Mouse (Mus musculus): ENCODE results near the gene Hist1h4b. TPM values are rescaled to one million over a fixed set of nuclear protein-coding genes. Genes with fewer than 3 reads are reported as not detected.
A peak's percentile ranks its signal among the peaks of the same experiment; 100 is the strongest.

Gene Hist1h4b
- total RNA-seq, 2 experiments from 2014 or later: 2.1 to 3.7 TPM

DNA sequence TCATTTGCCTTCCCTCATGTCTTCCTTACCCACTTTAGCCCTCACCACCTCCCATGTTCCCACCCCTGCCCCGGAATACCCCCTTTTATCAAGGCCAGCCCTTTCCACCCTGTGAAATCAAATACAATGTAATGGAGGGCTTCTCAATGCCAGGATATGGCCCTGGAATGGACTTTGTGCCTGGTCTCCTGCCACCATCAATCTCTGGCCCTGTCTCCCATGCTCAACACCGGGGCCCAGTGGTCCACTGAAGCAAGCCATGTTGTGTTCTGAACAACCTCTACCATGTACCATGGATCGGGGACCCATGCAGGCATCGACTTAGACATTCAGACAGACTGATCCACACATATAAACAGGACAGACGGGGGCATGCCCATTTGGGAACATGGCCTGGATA is 27.1 kb upstream of the Hist1h4b start:
- DNase-seq: no peak
- Histone ChIP-seq H3K4me3 (no peak overlapping the region), H3K27ac (0 out of 2 replicates have a peak overlapping the region, but pooled peaks have one; percentile 8)
- intact Hi-C loops (cut with DNase I): loop anchor here (10.0 kb wide), 2 partner anchors 45 to 165 kb away; partner anchors contain the start of genes Hist1h2ac, Hist1h2bc and Hist1h3e
- TF ChIP-seq CTCF (IDR thresholded peaks at IDR 0.05): no peak

DNA sequence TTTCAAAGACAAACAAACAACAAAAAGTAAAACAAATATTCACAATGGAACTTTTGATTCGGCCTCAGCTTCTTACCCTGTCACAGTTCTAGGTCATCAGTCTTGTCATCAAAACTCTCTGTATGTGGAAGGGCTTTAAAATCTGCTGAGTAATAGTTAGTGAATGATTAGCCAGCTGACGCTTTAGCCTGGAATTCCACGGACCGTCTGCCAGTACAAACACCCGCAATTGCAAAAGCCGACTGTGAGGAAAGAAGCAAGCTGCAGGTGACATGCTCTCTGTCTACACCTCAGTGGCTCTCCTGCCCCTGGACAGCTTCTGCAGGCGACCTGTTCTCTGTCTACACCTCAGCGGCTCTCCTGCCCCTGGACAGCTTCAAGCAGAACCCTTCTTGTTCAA is 26.3 kb upstream of the Hist1h4b start:
- H3K27ac ChIP-seq: peak overlapping the region; percentile 29; the same call in 1 of the 2 replicates
- intact Hi-C loops (cut with DNase I): loop anchor here (10.0 kb wide), 2 partner anchors 46 to 166 kb away; partner anchors contain the start of genes Hist1h2ac, Hist1h2bc and Hist1h3e
- TF ChIP-seq CTCF (IDR thresholded peaks at IDR 0.05): no peak
- no peak overlapping the region for H3K4me3 ChIP-seq
- peak; percentile 34 for DNase-seq

DNA sequence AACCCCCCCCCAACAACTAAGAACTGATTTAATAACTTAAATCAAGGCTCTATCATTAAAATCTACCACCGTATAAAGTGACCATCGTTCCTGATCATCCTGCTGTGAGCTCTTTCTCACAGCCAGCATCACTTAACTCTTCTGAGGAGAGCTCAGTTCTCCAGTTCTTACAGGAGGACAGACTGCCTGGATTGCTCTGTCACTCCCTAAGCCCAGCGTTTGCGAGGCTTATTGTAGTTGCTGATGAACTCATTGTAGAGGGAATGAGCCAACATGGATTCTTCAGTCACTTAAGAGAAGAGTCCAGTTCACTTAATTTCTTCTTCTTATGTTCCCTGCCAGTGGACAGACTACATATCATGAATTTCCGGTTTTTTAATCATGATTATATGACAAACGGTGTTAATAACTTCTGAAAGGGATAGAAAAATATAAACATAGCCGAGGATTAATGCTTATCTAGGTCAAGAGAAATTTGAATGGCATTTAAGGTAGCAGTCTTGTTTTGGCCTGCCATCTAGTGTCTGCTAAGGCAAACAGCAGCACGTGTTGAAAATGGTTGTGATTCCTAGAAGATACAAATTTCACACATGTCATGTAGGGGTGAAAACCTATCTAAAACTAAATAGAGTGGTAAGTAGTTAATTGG is 24.5 kb upstream of the Hist1h4b start:
- Histone ChIP-seq H3K27ac (0 out of 2 replicates have a peak overlapping the region, but pooled peaks have one; percentile 4), H3K4me3 (no peak overlapping the region)
- intact Hi-C loops (cut with DNase I): loop anchor here (1.0 to 10.0 kb wide), 3 partner anchors 31 to 167 kb away; partner anchors contain the start of genes Hist1h2ac, Hist1h2bc and Hist1h3e
- DNase-seq: no peak
- peak; percentile 91 for TF ChIP-seq CTCF (IDR thresholded peaks at IDR 0.05)

DNA sequence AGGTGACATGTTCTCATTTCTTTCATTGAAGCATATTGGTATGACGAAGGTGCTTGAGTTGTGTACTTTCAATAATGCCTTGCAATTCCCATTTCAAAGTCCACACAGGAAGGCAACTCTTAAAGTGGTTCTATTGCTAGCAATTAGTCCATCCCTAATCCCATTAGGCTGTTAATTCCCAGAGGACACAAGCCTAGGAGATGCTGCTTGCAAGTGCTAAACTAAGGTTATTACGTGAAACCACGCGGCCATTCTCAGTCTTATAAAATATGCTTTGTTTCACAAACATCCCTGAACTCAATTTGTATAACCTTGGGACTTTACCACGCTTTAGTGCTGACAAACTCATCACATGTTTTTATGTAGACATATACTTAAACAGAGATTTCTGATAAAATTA is 19.7 kb upstream of the Hist1h4b start:
- intact Hi-C loops (cut with DNase I): loop anchor here (5.0 to 10.0 kb wide), 3 partner anchors 52 to 305 kb away; partner anchors contain the start of genes Hist1h2ac, Hist1h2bc and Hist1h3e
- Histone ChIP-seq H3K27ac (no peak overlapping the region), H3K4me3 (no peak overlapping the region)
- no peak for DNase-seq
- TF ChIP-seq CTCF (IDR thresholded peaks at IDR 0.05): no peak

DNA sequence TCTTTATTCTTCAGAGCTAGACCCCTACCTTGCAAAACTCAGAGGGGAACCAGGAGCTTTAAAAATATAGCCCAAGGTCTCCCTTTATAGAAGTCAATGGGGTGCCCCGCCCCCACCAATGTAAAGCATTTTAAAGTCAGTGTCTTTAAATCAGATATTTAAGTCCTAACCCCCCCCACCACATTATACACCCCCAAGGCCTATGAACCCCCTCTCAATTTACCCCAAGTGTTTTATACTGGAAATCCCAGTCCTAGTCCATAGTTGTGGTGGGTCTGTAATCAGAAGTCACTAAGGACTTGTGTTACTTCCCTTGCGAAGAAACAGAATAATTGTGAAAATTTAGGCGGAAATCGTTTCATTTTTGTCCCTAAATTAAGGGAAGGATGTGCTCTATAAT is 18.8 kb upstream of the Hist1h4b start:
- peak overlapping the region; percentile 96 for H3K27ac ChIP-seq
- intact Hi-C loops (cut with DNase I): loop anchor here (2.0 to 10.0 kb wide), 4 partner anchors 53 to 306 kb away; partner anchors contain the start of genes Hist1h1e, Hist1h2ac, Hist1h2bc and Hist1h3e
- no peak for TF ChIP-seq CTCF (IDR thresholded peaks at IDR 0.05)
- peak overlapping the region; percentile 96 for H3K4me3 ChIP-seq
- DNase-seq: no peak

DNA sequence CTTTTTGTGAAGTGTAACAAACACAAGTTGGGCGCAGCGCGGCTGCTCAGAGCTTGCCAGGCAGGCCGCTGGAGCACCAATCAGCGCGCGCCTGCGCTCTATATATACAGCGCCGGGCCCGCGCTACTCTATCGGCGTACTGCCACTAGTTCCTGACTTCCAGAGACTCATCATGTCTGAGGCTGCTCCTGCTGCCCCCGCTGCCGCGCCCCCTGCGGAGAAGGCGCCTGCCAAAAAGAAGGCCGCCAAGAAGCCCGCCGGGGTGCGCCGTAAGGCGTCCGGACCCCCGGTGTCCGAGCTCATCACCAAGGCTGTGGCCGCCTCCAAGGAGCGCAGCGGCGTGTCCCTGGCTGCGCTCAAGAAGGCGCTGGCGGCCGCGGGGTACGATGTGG is 18.1 kb upstream of the Hist1h4b start, which contains the start of gene Hist1h1c:
Gene Hist1h1c, plus strand, starts transcription at position 132 of the 392 bp plus-strand sequence.
- DNase-seq: peak; percentile 92
- Histone ChIP-seq H3K4me3 (peak within 1 kb of the TSS; percentile 96), H3K27ac (peak within 1 kb of the TSS; percentile 96)
- no peak; the same call in 1 of the 2 replicates for TF ChIP-seq CTCF (IDR thresholded peaks at IDR 0.05)
- intact Hi-C loops (cut with DNase I): loop anchor here (2.0 to 10.0 kb wide), 4 partner anchors 54 to 306 kb away; partner anchors contain the start of genes Hist1h1e, Hist1h2ac, Hist1h2bc and Hist1h3e

DNA sequence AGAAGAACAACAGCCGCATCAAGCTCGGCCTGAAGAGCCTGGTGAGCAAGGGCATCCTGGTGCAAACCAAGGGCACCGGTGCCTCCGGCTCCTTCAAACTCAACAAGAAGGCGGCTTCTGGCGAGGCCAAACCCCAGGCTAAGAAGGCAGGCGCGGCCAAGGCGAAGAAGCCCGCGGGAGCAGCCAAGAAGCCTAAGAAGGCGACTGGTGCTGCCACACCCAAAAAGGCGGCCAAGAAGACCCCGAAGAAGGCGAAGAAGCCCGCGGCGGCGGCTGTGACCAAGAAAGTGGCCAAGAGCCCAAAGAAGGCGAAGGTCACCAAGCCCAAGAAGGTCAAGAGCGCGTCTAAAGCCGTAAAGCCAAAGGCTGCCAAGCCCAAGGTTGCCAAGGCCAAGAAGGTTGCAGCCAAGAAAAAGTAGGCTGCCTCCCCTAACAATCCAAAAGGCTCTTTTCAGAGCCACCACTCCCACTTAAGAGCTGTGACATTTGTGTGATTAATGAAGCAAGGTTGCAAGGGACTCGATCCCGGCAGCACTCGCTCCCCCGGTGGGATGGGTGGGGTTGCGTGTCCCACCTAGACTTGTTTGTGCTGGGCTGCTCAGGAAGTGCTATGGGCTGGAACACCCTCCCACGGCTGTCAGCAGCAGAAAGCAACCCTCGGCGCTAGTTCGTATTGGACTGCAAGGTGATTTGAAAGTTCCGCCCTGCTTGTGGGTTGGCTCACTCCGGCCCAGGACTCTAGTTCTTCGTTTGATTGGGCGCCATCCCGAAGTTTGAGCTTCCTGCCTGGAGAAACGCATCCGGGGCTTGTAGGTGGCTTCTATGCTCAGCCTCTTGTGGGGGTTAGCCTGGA is 17.5 kb upstream of the Hist1h4b start:
- DNase-seq: peak; percentile 95
- no peak for TF ChIP-seq CTCF (IDR thresholded peaks at IDR 0.05)
- intact Hi-C loops (cut with DNase I): loop anchor here (2.0 to 10.0 kb wide), 4 partner anchors 54 to 307 kb away; partner anchors contain the start of genes Hist1h1e, Hist1h2ac, Hist1h2bc and Hist1h3e
- Histone ChIP-seq H3K27ac (peak overlapping the region; percentile 96), H3K4me3 (peak overlapping the region; percentile 96)

DNA sequence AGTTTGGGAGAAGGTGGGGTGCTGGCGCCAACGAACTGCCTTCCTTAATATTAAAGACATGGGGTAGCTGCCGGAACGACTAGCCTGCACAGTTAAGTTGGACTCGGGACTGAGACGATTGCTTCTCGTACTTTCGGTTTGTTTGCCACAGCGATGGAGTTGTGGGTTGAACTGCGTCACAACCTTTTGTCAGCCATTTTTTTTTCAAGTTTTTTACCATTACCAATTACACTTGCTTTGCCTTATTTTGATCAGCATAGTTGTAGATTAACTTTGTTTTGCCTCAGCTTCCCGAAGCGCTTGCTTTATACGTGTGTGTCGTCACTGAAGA is 16.9 kb upstream of the Hist1h4b start:
- DNase-seq: no peak
- peak overlapping the region; percentile 96 for H3K4me3 ChIP-seq
- H3K27ac ChIP-seq: peak overlapping the region; percentile 96
- TF ChIP-seq CTCF (IDR thresholded peaks at IDR 0.05): no peak
- intact Hi-C loops (cut with DNase I): loop anchor here (2.0 to 10.0 kb wide), 4 partner anchors 55 to 308 kb away; partner anchors contain the start of genes Hist1h1e, Hist1h2ac, Hist1h2bc and Hist1h3e

DNA sequence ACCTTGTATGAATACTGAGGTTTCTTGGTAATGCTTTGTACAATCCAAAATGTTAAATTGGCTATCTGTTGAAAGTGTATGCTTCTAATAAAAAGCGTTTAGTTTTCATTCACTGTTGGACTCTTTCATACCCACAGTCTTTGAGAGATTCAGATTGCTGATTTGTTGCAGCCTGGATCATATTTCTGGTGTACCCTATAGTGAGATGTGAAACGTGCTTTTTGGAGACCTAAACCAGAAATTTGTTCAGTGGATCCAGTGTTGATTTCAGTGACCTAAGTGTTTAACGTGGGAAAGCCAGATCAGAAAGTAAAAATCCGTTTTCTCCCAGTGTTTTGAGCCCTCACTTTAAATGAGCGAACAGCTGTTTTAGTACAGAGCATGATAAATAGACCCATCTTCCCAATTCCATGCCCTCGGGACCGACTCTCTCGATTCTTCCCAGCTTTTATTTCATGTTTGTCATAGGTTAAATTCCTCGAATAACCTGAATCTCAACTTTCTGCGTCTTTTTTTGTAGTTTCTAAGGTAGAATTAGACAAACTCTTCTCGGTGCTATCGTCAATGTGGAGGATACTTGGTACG is 16.5 kb upstream of the Hist1h4b start:
- no peak for TF ChIP-seq CTCF (IDR thresholded peaks at IDR 0.05)
- DNase-seq: no peak
- Histone ChIP-seq H3K4me3 (peak overlapping the region; percentile 96), H3K27ac (peak overlapping the region; percentile 96)
- intact Hi-C loops (cut with DNase I): no loop called here

DNA sequence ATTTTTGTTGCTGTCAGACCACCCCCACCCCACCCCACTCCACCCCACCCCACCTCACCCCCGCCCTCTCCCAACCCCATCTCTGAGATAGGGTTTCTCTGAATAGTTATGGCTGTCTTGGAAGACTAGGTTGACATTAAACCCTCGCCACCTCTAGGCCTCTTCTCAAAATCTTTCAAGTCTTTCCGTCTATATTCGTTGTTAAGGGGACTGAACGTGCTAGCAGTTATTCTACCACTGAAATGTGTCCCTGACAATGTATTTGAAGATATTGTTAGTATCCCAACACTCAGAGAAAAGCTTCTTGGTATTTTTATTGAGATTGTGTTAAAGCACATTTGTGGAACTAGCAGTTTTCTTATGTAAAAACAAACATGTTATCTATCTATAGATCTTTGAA is 15.9 kb upstream of the Hist1h4b start:
- Histone ChIP-seq H3K27ac (peak overlapping the region; percentile 96), H3K4me3 (peak overlapping the region; percentile 96)
- intact Hi-C loops (cut with DNase I): no loop called here
- TF ChIP-seq CTCF (IDR thresholded peaks at IDR 0.05): no peak
- DNase-seq: no peak

DNA sequence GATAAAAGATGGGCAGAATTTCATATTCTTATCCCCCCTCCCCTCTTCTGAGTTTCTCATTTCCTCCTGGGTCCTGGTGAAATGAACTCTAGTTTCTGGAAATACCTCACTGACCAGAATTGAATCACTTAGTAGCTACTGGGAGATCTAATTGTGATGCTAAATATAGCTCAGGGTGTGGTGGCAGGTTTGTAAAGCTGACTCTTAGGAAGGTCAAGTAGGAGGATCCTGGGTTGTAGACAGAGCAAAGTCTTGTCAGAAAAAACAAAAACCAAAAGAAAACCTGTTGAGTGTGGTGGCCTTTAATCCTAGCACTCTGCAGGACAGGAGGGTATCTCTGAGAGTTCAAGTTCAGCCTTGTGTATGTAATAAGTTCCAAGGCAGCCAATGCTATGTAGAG is 14.8 kb upstream of the Hist1h4b start:
- H3K27ac ChIP-seq: no peak overlapping the region
- no peak overlapping the region for H3K4me3 ChIP-seq
- no peak for TF ChIP-seq CTCF (IDR thresholded peaks at IDR 0.05)
- intact Hi-C loops (cut with DNase I): no loop called here
- DNase-seq: no peak

DNA sequence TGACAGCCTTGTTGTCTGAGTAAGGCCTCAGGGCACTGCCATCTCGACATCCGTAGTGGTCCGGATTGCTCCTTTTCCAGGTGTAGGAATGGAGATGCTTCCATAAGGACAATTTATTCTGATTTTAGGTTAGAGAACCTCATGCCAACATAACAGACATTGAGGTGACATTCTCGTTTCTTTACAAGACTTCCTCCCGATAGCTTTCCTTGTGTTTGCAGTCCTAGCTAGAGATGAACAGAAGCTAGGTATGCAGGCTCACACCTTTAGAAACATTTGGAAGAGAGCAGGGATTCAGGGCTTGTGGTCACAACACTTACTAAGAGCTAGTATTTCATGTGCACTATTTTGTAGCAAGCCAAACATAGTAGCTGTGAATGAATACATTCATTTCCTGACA is 13.6 kb upstream of the Hist1h4b start:
- no peak for TF ChIP-seq CTCF (IDR thresholded peaks at IDR 0.05)
- Histone ChIP-seq H3K4me3 (no peak overlapping the region), H3K27ac (no peak overlapping the region)
- no peak for DNase-seq
- intact Hi-C loops (cut with DNase I): no loop called here
